Mouse (Mus musculus): ENCODE results near the gene Sgcd. TPM values are rescaled to one million over a fixed set of nuclear protein-coding genes. Genes with fewer than 3 reads are reported as not detected.
"Not testable (repeated sequence)": the region's sequence is repeated elsewhere in the genome, so short reads cannot be mapped to it uniquely, and the experiment has no call there.

The Sgcd gene
- total and polyA plus RNA-seq, 2 experiments from 2014 or later, result 4.6 to 51.3 TPM

DNA sequence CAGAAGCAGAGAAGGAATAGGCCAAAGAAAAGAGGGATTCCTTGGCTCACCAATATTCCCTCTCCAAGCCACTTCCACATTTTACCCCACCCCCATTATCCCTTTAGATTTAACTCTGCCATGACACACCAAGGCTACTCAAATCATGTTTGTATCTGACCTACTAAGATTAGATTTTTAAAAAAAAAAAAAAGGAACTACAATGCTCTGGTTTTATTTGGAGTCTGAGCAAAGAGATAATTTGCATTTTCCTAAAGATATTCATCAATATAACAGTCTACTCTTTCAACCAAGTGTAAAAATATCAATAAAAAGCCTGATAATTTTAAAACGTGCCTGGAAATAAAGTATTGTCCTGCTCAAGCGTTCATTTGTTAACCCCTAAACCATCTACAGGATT is 543.1 kb downstream of the Sgcd start:
- Histone ChIP-seq H3K4me2 (ENCODE audit: low read depth, low read length, poor library complexity, severe bottlenecking) (no peak overlapping the region), H3K9ac (replicated peaks; ENCODE audit: low read length, poor library complexity, severe bottlenecking) (no peak overlapping the region), H3K4me1 (ENCODE audit: insufficient read depth, low read length) (no peaks in the 10 kb centered on the region), H3K9me3 (ENCODE audit: low read length) (no peaks in the 10 kb centered on the region), H3K27me3 (ENCODE audit: insufficient read depth, low read length) (no peaks in the 10 kb centered on the region), H3K27ac (ENCODE audit: low read depth, low read length) (no peak overlapping the region), H3K36me3 (ENCODE audit: insufficient read depth, low read length) (no peaks in the 10 kb centered on the region), H3K4me3 (ENCODE audit: low read depth, low read length) (no peak overlapping the region)
- ATAC-seq (ENCODE audit: low FRiP score) (no peak), DNase-seq (ENCODE audit: low spot score) (no peak)
- WGBS, result 73% methylated on average over 2 of the region's 2 CpGs
- TF ChIP-seq CTCF (IDR thresholded peaks at IDR 0.05), result no peak

- no peak for DNase-seq (ENCODE audit: low spot score)
- Histone ChIP-seq H3K27ac (ENCODE audit: low read depth, low read length) (no peak overlapping the region), H3K4me3 (ENCODE audit: low read depth, low read length) (no peak overlapping the region), H3K36me3 (ENCODE audit: insufficient read depth, low read length) (no peaks in the 10 kb centered on the region), H3K9me3 (ENCODE audit: low read length) (no peaks in the 10 kb centered on the region), H3K4me1 (ENCODE audit: insufficient read depth, low read length) (no peaks in the 10 kb centered on the region), H3K4me2 (ENCODE audit: low read depth, low read length, poor library complexity, severe bottlenecking) (no peak overlapping the region), H3K9ac (replicated peaks; ENCODE audit: low read length, poor library complexity, severe bottlenecking) (no peak overlapping the region), H3K27me3 (ENCODE audit: insufficient read depth, low read length) (no peaks in the 10 kb centered on the region)
- TF ChIP-seq CTCF (IDR thresholded peaks at IDR 0.05), result no peak
- WGBS, result 70% methylated on average over 2 of the region's 2 CpGs
- no peak for ATAC-seq (ENCODE audit: low FRiP score)
These were observed 546.5 kb downstream of the Sgcd start for GRCm38 (mm10) chr11:47442266-47442665.

GRCm38 (mm10) chr11:47399607-47400006 is 589.2 kb downstream of the Sgcd start:
- H3K4me2 ChIP-seq (ENCODE audit: low read depth, low read length, poor library complexity, severe bottlenecking), result no peak overlapping the region
- H3K9ac ChIP-seq (replicated peaks; ENCODE audit: low read length, poor library complexity, severe bottlenecking), result no peak overlapping the region
- WGBS, result 16% methylated on average over 3 of the region's 3 CpGs
- no peak for TF ChIP-seq CTCF (IDR thresholded peaks at IDR 0.05)
- no peak overlapping the region for H3K4me3 ChIP-seq (ENCODE audit: low read depth, low read length)
- H3K4me1 ChIP-seq (ENCODE audit: insufficient read depth, low read length), result no peaks in the 10 kb centered on the region
- DNase-seq (ENCODE audit: low spot score) (no peak), ATAC-seq (ENCODE audit: low FRiP score) (no peak)
- no peaks in the 10 kb centered on the region for H3K9me3 ChIP-seq (ENCODE audit: low read length)
- H3K36me3 ChIP-seq (ENCODE audit: insufficient read depth, low read length), result no peaks in the 10 kb centered on the region
- no peaks in the 10 kb centered on the region for H3K27me3 ChIP-seq (ENCODE audit: insufficient read depth, low read length)
- H3K27ac ChIP-seq (ENCODE audit: low read depth, low read length), result no peak overlapping the region

- not testable (repeated sequence) for H3K9me3 ChIP-seq (ENCODE audit: low read length); DNase-seq (ENCODE audit: low spot score); ATAC-seq (ENCODE audit: low FRiP score); H3K4me3 ChIP-seq (ENCODE audit: low read depth, low read length); H3K4me1 ChIP-seq (ENCODE audit: insufficient read depth, low read length); H3K27ac ChIP-seq (ENCODE audit: low read depth, low read length); H3K27me3 ChIP-seq (ENCODE audit: insufficient read depth, low read length); H3K4me2 ChIP-seq (ENCODE audit: low read depth, low read length, poor library complexity, severe bottlenecking); H3K9ac ChIP-seq (replicated peaks; ENCODE audit: low read length, poor library complexity, severe bottlenecking); H3K36me3 ChIP-seq (ENCODE audit: insufficient read depth, low read length)
- 68% methylated on average over 2 of the region's 2 CpGs for WGBS
These were observed 598.0 kb downstream of the Sgcd start for GRCm38 (mm10) chr11:47390798-47391197.

DNA sequence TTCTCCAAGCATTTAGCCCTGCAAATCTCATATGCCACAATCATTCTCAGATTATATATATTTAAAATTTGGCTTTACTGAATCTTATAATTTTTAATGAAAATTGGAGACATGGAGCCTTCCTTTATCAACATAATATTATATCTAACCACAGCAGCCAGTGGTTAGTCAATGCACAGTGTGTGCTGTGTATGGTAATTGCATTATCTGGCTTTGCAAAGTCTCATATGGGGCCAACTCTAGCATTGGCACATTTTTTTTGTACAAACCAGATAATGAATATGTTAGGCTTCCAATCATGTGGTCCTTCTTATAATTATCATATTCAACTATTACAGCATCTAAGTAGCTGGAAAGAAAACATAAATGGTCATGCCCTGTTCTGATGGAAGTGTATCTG is 599.4 kb downstream of the Sgcd start:
- no peaks in the 10 kb centered on the region for H3K4me1 ChIP-seq (ENCODE audit: insufficient read depth, low read length)
- ATAC-seq (ENCODE audit: low FRiP score) (no peak), DNase-seq (ENCODE audit: low spot score) (no peak)
- H3K9me3 ChIP-seq (ENCODE audit: low read length), result no peaks in the 10 kb centered on the region
- H3K27ac ChIP-seq (ENCODE audit: low read depth, low read length), result no peak overlapping the region
- no peak overlapping the region for H3K4me2 ChIP-seq (ENCODE audit: low read depth, low read length, poor library complexity, severe bottlenecking)
- no peaks in the 10 kb centered on the region for H3K36me3 ChIP-seq (ENCODE audit: insufficient read depth, low read length)
- H3K4me3 ChIP-seq (ENCODE audit: low read depth, low read length), result no peak overlapping the region
- H3K27me3 ChIP-seq (ENCODE audit: insufficient read depth, low read length), result no peaks in the 10 kb centered on the region
- H3K9ac ChIP-seq (replicated peaks; ENCODE audit: low read length, poor library complexity, severe bottlenecking), result no peak overlapping the region
- no peak for TF ChIP-seq CTCF (IDR thresholded peaks at IDR 0.05)

DNA sequence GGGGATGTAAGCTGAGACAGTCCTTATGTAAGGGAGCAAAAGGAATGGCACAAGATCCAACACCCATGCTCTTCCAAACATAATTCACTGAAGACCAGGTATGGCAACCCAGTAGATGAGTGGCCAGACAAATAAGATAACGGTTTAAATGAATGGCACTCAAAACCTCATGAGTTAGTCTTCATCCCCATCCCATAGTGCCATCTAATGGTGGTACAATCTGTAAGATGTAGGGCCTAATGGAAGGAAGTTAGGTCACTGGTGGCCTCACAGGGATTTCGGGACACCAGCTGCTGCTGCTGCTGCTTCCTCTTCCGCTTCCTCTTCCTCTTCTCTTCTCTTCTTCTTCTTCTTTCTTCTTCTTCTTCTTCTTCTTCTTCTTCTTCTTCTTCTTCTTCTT is 601.0 kb downstream of the Sgcd start:
- 93% methylated on average over 3 of the region's 3 CpGs for WGBS
- Histone ChIP-seq H3K36me3 (ENCODE audit: insufficient read depth, low read length) (no peaks in the 10 kb centered on the region), H3K27ac (ENCODE audit: low read depth, low read length) (no peak overlapping the region), H3K27me3 (ENCODE audit: insufficient read depth, low read length) (no peaks in the 10 kb centered on the region), H3K9me3 (ENCODE audit: low read length) (no peaks in the 10 kb centered on the region), H3K4me1 (ENCODE audit: insufficient read depth, low read length) (no peaks in the 10 kb centered on the region), H3K9ac (replicated peaks; ENCODE audit: low read length, poor library complexity, severe bottlenecking) (no peak overlapping the region), H3K4me2 (ENCODE audit: low read depth, low read length, poor library complexity, severe bottlenecking) (no peak overlapping the region), H3K4me3 (ENCODE audit: low read depth, low read length) (no peak overlapping the region)
- no peak for DNase-seq (ENCODE audit: low spot score)
- no peak for ATAC-seq (ENCODE audit: low FRiP score)
- TF ChIP-seq CTCF (IDR thresholded peaks at IDR 0.05), result no peak

DNA sequence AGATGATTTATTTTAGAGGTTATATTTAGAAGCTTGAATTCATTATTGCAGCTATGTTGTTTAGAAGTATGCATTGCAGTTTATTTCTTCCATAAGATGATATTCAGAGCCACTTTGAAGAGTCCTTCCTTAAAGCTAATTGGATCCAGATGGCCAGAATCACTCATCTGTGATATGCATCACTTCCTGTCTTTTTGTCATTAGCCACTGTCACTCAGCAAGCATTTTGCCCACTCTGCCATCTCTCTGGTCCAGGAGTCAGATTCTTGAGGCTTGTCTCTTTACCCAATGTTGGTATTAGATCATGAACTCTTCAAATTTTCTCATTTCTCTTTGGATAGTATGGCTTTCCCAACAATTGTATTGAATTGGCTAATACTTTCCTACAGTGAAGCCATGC is 602.6 kb downstream of the Sgcd start:
- Histone ChIP-seq H3K4me2 (ENCODE audit: low read depth, low read length, poor library complexity, severe bottlenecking) (no peak overlapping the region), H3K4me1 (ENCODE audit: insufficient read depth, low read length) (no peaks in the 10 kb centered on the region), H3K9ac (replicated peaks; ENCODE audit: low read length, poor library complexity, severe bottlenecking) (no peak overlapping the region), H3K27me3 (ENCODE audit: insufficient read depth, low read length) (no peaks in the 10 kb centered on the region), H3K4me3 (ENCODE audit: low read depth, low read length) (no peak overlapping the region), H3K36me3 (ENCODE audit: insufficient read depth, low read length) (no peaks in the 10 kb centered on the region), H3K9me3 (ENCODE audit: low read length) (no peaks in the 10 kb centered on the region), H3K27ac (ENCODE audit: low read depth, low read length) (no peak overlapping the region)
- DNase-seq (ENCODE audit: low spot score) (no peak), ATAC-seq (ENCODE audit: low FRiP score) (no peak)
- TF ChIP-seq CTCF (IDR thresholded peaks at IDR 0.05), result no peak
